Comparison of ENCODE assay signal across 24 mouse cellular contexts in the genomic region with DNA sequence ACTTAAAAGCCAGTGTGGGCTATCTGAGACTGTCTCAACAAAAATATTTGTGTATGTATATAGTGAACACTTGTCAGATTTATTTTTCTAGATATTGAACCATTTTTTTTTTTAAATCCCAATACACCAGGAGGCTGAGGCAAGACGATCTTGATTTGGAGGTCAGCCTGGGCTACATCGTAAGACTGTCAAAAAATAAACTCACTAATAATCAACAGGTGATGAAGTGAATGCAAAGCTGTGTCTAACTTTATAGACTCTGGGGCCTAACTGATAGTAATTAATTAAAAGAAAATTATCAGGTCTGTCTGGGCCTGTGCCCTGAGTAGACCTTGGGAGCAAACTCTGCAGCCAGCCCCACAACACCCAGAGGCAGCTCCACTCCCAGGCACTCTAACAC.
"Had no signal": no experiment of that assay in that cellular context is flagged by ENCODE, and none has a peak within 500 bp of the region (broad histone marks: within the 10 kb centered on the region; RNA-seq: fewer than 3 reads in every experiment).

No protein-coding gene starts in this region.

- H3K27me3 ChIP-seq: heart, embryonic 13.5 days; heart, embryonic 15.5 days; kidney, embryonic 15.5 days; limb, embryonic 13.5 days; limb, embryonic 15.5 days had no signal

- ATAC-seq: intestine, embryonic 16.5 days had no signal

- H3K4me1 ChIP-seq: heart, embryonic 13.5 days; heart, embryonic 15.5 days; kidney, embryonic 15.5 days; limb, embryonic 13.5 days; limb, embryonic 15.5 days had no signal

- H3K27ac ChIP-seq: heart, adult 2 months; heart, embryonic 13.5 days; heart, embryonic 15.5 days; hindbrain, embryonic 14.5 days; hindbrain, postnatal 0 days; kidney, embryonic 15.5 days; kidney, postnatal 0 days; limb, embryonic 13.5 days; limb, embryonic 15.5 days had no signal

- H3K9me3 ChIP-seq: heart, embryonic 13.5 days; heart, embryonic 15.5 days; kidney, embryonic 15.5 days; limb, embryonic 15.5 days had no signal

- DNase-seq: gastrocnemius, postnatal 14 days; gastrocnemius, postnatal 36 days; heart, adult 11 months; heart, adult 2 months; heart, postnatal 14 days; heart, postnatal 36 days; kidney, adult 11 months; kidney, adult 2 months; kidney, adult 9 months; kidney, postnatal 14 days; kidney, postnatal 36 days; layer of hippocampus, adult 9-11 months; layer of hippocampus, postnatal 36 days; left cerebral cortex, postnatal 4 days had no signal

- H3K4me2 ChIP-seq: heart, embryonic 11.5 days; heart, embryonic 13.5 days; heart, embryonic 15.5 days; hindbrain, embryonic 14.5 days; kidney, embryonic 15.5 days; limb, embryonic 13.5 days; limb, embryonic 15.5 days had no signal

- H3K4me3 ChIP-seq: heart, adult 2 months; heart, embryonic 13.5 days; heart, embryonic 15.5 days; kidney, embryonic 15.5 days; limb, embryonic 13.5 days; limb, embryonic 15.5 days had no signal

- H3K9ac ChIP-seq: heart, embryonic 13.5 days; heart, embryonic 15.5 days; hindbrain, embryonic 14.5 days; kidney, embryonic 15.5 days; limb, embryonic 13.5 days; limb, embryonic 15.5 days had no signal
